Mouse (Mus musculus) stomach, embryonic 15.5 days (tissue): ENCODE data around the gene Nrbf2. TPM values are rescaled to one million over a fixed set of nuclear protein-coding genes. Genes with fewer than 3 reads are reported as not detected.

Source experiments
- ATAC-seq: fragments of 200-750 bp; cut with Nextera tagmentation; 2 replicates; pipeline ENCODE4 v1.8.0; 2017; ENCODE audit warnings: low read depth, moderate number of reproducible peaks, moderate TSS enrichment; ENCODE audit not compliant: insufficient read depth, low FRiP score
- H3K27ac ChIP-seq: fragments of 300-500 bp; sonication (generic); 2 replicates; pipeline ENCODE4 v1.5.1; 2015; ENCODE audit warnings: mild to moderate bottlenecking, inconsistent platforms
- H3K27me3 ChIP-seq: fragments of 300-500 bp; sonication (generic); replicated peaks from 2 replicates; pipeline ENCODE4 v1.6.1; 2015; ENCODE audit warnings: inconsistent platforms
- H3K36me3 ChIP-seq: fragments of 300-500 bp; sonication (generic); 2 replicates; pipeline ENCODE4 v1.6.1; 2015; ENCODE audit warnings: inconsistent platforms
- H3K4me1 ChIP-seq: fragments of 300-500 bp; sonication (generic); 2 replicates; pipeline ENCODE4 v1.6.1; 2015; ENCODE audit warnings: inconsistent platforms
- H3K4me2 ChIP-seq: fragments of 300-500 bp; sonication (generic); 2 replicates; pipeline ENCODE4 v1.6.1; 2015; ENCODE audit warnings: mild to moderate bottlenecking, inconsistent platforms
- H3K4me3 ChIP-seq: fragments of 300-500 bp; sonication (generic); replicated peaks from 2 replicates; pipeline ENCODE4 v1.5.1; 2015; ENCODE audit warnings: inconsistent platforms
- H3K9ac ChIP-seq: fragments of 300-500 bp; sonication (generic); 2 replicates; pipeline ENCODE4 v1.6.1; 2015; ENCODE audit warnings: inconsistent platforms
- H3K9me3 ChIP-seq: fragments of 300-500 bp; sonication (generic); 2 replicates; pipeline ENCODE4 v1.6.1; 2016; ENCODE audit warnings: inconsistent platforms
- WGBS: fragments of 180-500 bp; shearing (Covaris S2); methylation state at CpG from one replicate; pipeline ENCODE4 v1.1.7; 2015; 5-methylcytosine and 5-hydroxymethylcytosine counted together
- polyA plus RNA-seq: library from polyadenylated mRNA; unstranded; fragments of >200 nt; fragmentation: Nextera tagmentation; extraction: Ambion mirVana; gene quantifications from 2 replicates; pipeline ENCODE4 v1.2.1, GENCODE M21; 2015

The Nrbf2 gene
- 35.1 and 36.3 TPM in 2 replicates for polyA plus RNA-seq

DNA sequence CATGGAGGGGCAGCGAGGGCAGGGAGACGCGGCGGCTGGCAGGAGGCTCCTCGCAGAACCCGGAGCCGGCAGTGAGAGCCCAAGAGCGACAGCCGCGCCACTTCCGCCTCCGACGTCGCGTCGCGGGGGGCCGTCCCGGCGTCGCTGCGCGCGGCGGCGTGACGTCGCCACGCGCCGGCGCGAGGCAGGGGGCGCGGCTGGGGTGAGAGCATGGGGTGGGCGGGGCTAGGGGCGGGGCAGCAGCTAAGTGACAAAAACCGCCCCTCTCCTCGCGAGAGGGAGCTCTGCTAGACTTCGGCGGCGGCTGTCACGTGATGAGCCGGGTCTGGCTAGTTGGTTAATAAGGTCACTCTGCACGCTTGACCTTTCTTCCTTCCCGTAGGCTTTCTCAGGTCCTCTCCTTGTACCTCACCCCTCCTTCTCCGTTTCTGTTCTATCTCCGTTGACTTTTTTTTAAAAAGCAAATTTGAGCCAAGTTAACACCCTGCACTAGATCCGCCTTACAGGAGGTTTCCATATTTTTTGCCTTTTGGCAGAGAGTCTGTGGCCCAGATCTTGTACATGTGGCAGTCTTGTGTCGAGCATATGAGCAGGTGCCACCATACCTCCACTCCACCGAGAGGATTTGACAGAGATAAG, at the start of gene Nrbf2:
Gene Nrbf2 (minus strand): TSS at position 130 of the 639 bp plus-strand sequence.
- peak; percentile 90 for ATAC-seq
- 2% methylated on average over 49 of the region's 52 CpGs for WGBS
- Histone ChIP-seq H3K4me1 (peaks cover 11% of the 10 kb centered on the region), H3K4me2 (peak within 1 kb of the TSS; percentile 63), H3K36me3 (no peaks in the 10 kb centered on the region), H3K27me3 (no peaks in the 10 kb centered on the region), H3K27ac (peak within 1 kb of the TSS; percentile 81), H3K9me3 (no peaks in the 10 kb centered on the region), H3K4me3 (peak within 1 kb of the TSS; percentile 97), H3K9ac (peak within 1 kb of the TSS; percentile 92)

- Histone ChIP-seq H3K4me2 (no peak overlapping the region), H3K27me3 (no peaks in the 10 kb centered on the region), H3K36me3 (no peaks in the 10 kb centered on the region), H3K27ac (no peak overlapping the region), H3K4me3 (no peak overlapping the region), H3K9me3 (no peaks in the 10 kb centered on the region), H3K9ac (no peak overlapping the region), H3K4me1 (no peaks in the 10 kb centered on the region)
- no peak for ATAC-seq
- WGBS: 65% methylated on average over 2 of the region's 2 CpGs
Measured at GRCm38 (mm10) chr10:67330580-67330979, 45.5 kb upstream of the Nrbf2 start.

- WGBS: 43% methylated on average over 11 of the region's 11 CpGs
- ATAC-seq: no peak
- Histone ChIP-seq H3K27ac (no peak overlapping the region), H3K4me3 (no peak overlapping the region), H3K4me2 (no peak overlapping the region), H3K4me1 (no peaks in the 10 kb centered on the region), H3K9ac (no peak overlapping the region), H3K36me3 (no peaks in the 10 kb centered on the region), H3K9me3 (no peaks in the 10 kb centered on the region), H3K27me3 (no peaks in the 10 kb centered on the region)
Measured at GRCm38 (mm10) chr10:67329661-67330060, 44.6 kb upstream of the Nrbf2 start.

DNA sequence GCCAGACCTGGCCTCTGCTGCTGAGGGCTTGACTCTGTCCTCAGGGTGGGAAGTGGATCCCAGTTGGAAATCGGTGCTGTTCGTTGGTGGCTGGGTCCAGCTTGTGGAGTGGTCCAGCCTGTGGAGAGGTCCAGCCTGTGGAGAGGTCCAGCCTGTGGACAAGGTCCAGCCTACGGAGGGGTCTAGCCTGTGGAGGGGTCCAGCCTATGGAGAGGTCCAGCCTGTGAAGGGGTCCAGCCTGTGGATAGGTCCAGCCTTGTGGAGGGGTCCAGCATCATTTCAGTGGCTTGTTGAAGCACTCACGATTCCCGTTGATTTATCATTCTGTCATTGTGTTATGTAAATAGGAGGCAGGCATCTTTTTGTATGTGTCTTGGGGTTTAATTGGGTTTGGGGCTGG, 43.1 kb upstream of the Nrbf2 start:
- WGBS: 75% methylated on average over 5 of the region's 5 CpGs
- H3K36me3 ChIP-seq: no peaks in the 10 kb centered on the region
- no peaks in the 10 kb centered on the region for H3K4me1 ChIP-seq
- no peak overlapping the region for H3K4me2 ChIP-seq
- no peaks in the 10 kb centered on the region for H3K9me3 ChIP-seq
- no peak overlapping the region for H3K9ac ChIP-seq
- no peaks in the 10 kb centered on the region for H3K27me3 ChIP-seq
- H3K4me3 ChIP-seq: no peak overlapping the region
- no peak overlapping the region for H3K27ac ChIP-seq
- ATAC-seq: no peak

- Histone ChIP-seq H3K9ac (no peak overlapping the region), H3K4me2 (no peak overlapping the region), H3K4me1 (no peaks in the 10 kb centered on the region), H3K27me3 (peaks cover 6% of the 10 kb centered on the region; the same call in 1 of the 2 replicates), H3K4me3 (no peak overlapping the region), H3K9me3 (no peaks in the 10 kb centered on the region), H3K27ac (no peak overlapping the region), H3K36me3 (no peaks in the 10 kb centered on the region)
- no peak for ATAC-seq
- 67% methylated on average over 1 of the region's 1 CpGs for WGBS
Measured at GRCm38 (mm10) chr10:67324036-67324435, 38.9 kb upstream of the Nrbf2 start.

GRCm38 (mm10) chr10:67321396-67321795, 36.3 kb upstream of the Nrbf2 start:
- no peak overlapping the region for H3K4me2 ChIP-seq
- no peaks in the 10 kb centered on the region for H3K4me1 ChIP-seq
- H3K4me3 ChIP-seq: no peak overlapping the region
- no peaks in the 10 kb centered on the region for H3K9me3 ChIP-seq
- ATAC-seq: no peak
- H3K9ac ChIP-seq: no peak overlapping the region
- peaks cover 11% of the 10 kb centered on the region; the same call in 1 of the 2 replicates for H3K27me3 ChIP-seq
- H3K36me3 ChIP-seq: no peaks in the 10 kb centered on the region
- H3K27ac ChIP-seq: no peak overlapping the region
- 71% methylated on average over 2 of the region's 2 CpGs for WGBS

- Histone ChIP-seq H3K4me2 (0 out of 2 replicates have a peak overlapping the region, but pooled peaks have one; percentile 19), H3K4me3 (no peak overlapping the region), H3K9me3 (no peaks in the 10 kb centered on the region), H3K9ac (no peak overlapping the region), H3K36me3 (no peaks in the 10 kb centered on the region), H3K27ac (no peak overlapping the region), H3K27me3 (peaks cover 11% of the 10 kb centered on the region; the same call in 1 of the 2 replicates), H3K4me1 (no peaks in the 10 kb centered on the region)
- no peak for ATAC-seq
- WGBS: 22% methylated on average over 17 of the region's 17 CpGs
Measured at GRCm38 (mm10) chr10:67320207-67320859, 35.2 kb upstream of the Nrbf2 start.

DNA sequence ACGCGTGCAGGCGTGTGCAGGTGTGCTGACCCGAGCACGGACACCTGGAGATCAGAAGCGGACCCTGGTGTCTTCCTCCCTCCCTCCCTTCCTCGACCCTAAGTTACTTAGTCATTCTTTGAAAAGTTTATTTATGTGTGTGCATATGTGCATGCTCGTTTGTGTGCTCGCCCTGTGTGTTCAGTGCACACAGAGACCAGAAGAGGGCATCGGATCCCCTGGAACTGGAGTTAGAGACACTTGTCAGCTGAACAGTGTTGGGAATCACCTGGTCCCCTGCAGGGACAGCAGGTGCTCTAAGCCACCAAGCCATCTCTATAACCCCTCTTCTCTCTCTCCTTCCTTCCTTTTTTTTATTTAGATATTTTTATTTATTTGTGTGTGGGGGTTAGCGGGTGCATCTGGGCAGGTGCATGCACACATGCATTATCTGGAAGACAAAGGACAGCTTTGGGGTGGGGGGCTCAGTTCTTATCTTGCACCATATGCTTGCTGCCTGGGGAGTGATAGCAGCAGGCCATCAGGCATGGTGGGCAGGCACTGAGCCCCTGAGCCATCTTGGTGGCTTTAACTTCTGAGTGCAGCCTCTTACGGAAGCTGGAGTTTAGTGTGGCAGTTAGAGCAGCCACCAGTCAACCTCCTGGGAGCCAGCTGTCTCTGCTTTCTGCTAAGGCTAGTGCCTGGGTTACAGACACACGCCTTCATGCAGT, 34.1 kb upstream of the Nrbf2 start:
- Histone ChIP-seq H3K9ac (no peak overlapping the region), H3K9me3 (no peaks in the 10 kb centered on the region), H3K4me2 (no peak overlapping the region), H3K27me3 (peaks cover 11% of the 10 kb centered on the region; the same call in 1 of the 2 replicates), H3K4me1 (no peaks in the 10 kb centered on the region), H3K4me3 (no peak overlapping the region), H3K27ac (no peak overlapping the region), H3K36me3 (no peaks in the 10 kb centered on the region)
- 74% methylated on average over 13 of the region's 13 CpGs for WGBS
- no peak for ATAC-seq

- ATAC-seq: peak; percentile 53; the same call in 1 of the 2 replicates
- no peaks in the 10 kb centered on the region for H3K9me3 ChIP-seq
- no peak overlapping the region for H3K9ac ChIP-seq
- H3K27ac ChIP-seq: no peak overlapping the region
- WGBS: 4% methylated on average over 20 of the region's 20 CpGs
- peak overlapping the region; percentile 34 for H3K4me3 ChIP-seq
- H3K4me2 ChIP-seq: peak overlapping the region; percentile 62
- no peaks in the 10 kb centered on the region for H3K4me1 ChIP-seq
- H3K27me3 ChIP-seq: peaks cover 11% of the 10 kb centered on the region; the same call in 1 of the 2 replicates
- no peaks in the 10 kb centered on the region for H3K36me3 ChIP-seq
Measured at GRCm38 (mm10) chr10:67317931-67318460, 32.9 kb upstream of the Nrbf2 start.

DNA sequence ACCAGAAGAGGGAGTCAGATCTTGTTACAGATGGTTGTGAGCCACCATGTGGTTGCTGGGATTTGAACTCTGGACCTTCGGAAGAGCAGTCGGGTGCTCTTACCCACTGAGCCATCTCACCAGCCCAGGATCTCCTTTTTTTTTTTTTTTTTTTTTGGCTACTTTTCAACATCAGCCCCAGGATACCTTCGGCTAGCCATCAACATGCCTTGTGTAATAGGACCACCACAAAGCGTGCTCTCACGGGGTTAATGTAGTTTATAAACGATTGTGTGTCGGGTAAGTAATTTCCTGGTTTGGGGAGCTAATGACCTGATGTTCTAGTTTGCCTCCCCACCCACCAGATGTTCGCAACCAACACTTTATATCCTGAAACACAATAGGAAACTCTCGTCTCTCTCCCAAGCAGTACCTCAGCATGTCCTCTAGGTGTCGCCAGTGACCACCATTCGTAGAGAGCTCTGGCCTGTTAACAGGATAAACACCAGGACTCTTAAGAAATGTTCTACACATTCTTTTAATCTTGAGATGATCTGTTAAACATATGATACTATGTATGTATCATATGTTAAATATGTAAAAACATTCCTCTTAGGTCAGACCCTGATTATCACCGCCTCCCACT, 29.8 kb upstream of the Nrbf2 start:
- Histone ChIP-seq H3K4me1 (no peaks in the 10 kb centered on the region), H3K36me3 (no peaks in the 10 kb centered on the region), H3K9ac (no peak overlapping the region), H3K27ac (no peak overlapping the region), H3K4me3 (no peak overlapping the region), H3K27me3 (peaks cover 11% of the 10 kb centered on the region; the same call in 1 of the 2 replicates), H3K9me3 (no peaks in the 10 kb centered on the region), H3K4me2 (no peak overlapping the region)
- WGBS: 12% methylated on average over 10 of the region's 12 CpGs
- no peak for ATAC-seq

DNA sequence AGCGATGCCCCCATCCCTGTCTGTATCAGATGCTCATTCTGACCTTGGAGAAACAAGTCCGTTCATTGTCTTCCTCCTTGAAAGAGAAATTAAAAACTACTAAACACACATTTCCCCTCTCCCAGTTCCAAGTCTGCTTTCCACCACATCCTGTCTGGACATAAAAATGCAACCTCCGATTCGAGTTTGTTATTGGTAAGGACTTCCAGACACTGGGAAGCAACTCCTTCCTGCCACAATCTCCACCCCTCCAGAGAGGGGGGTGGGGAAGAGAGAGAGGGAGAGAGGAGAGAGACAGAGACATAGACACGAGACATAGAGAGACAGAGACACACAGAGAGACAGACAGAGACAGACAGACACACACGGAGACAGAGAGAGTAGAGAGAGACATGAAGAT, 27.4 kb upstream of the Nrbf2 start:
- Histone ChIP-seq H3K9ac (no peak overlapping the region), H3K36me3 (no peaks in the 10 kb centered on the region), H3K4me1 (no peaks in the 10 kb centered on the region), H3K27ac (no peak overlapping the region), H3K27me3 (no peaks in the 10 kb centered on the region), H3K4me3 (no peak overlapping the region), H3K9me3 (no peaks in the 10 kb centered on the region), H3K4me2 (no peak overlapping the region)
- 47% methylated on average over 6 of the region's 6 CpGs for WGBS
- ATAC-seq: no peak
